Mouse (Mus musculus): ENCODE data around the gene Sox15.
"Not testable (repeated sequence)": the region's sequence is repeated elsewhere in the genome, so short reads cannot be mapped to it uniquely, and the experiment has no call there.

Sox15 gene

GRCm38 (mm10) chr11:69697396-69697795 is 42.3 kb downstream of the Sox15 start:
- in situ Hi-C loops (cut with MboI; ENCODE audit: low sequenced_read_pairs) = no loop called here

GRCm38 (mm10) chr11:69698574-69698973 is 43.5 kb downstream of the Sox15 start:
- in situ Hi-C loops (cut with MboI; ENCODE audit: low sequenced_read_pairs) = no loop called here

- in situ Hi-C loops (cut with MboI; ENCODE audit: low sequenced_read_pairs) = no loop called here
These were observed 44.5 kb downstream of the Sox15 start for GRCm38 (mm10) chr11:69699595-69699994.

GRCm38 (mm10) chr11:69702886-69703285 is 47.8 kb downstream of the Sox15 start:
- in situ Hi-C loops (cut with MboI; ENCODE audit: low sequenced_read_pairs) = not testable (repeated sequence)

GRCm38 (mm10) chr11:69703381-69703780 is 48.3 kb downstream of the Sox15 start:
- in situ Hi-C loops (cut with MboI; ENCODE audit: low sequenced_read_pairs) = not testable (repeated sequence)

GRCm38 (mm10) chr11:69703814-69704612 is 48.9 kb downstream of the Sox15 start:
- in situ Hi-C loops (cut with MboI; ENCODE audit: low sequenced_read_pairs) = no loop called here

GRCm38 (mm10) chr11:69704613-69705010 is 49.5 kb downstream of the Sox15 start:
- in situ Hi-C loops (cut with MboI; ENCODE audit: low sequenced_read_pairs) = no loop called here
